Mouse (Mus musculus) C3H10T1/2 (cell line): ENCODE measurements around the gene Ccdc142. TPM values are rescaled to one million over a fixed set of nuclear protein-coding genes. Genes with fewer than 3 reads are reported as not detected.

Experiments
- polyA plus RNA-seq, 2 experiments: library from polyadenylated mRNA; unstranded; fragments of >200 nt; fragmentation: generic; extraction: Trizol; gene quantifications; one replicate each; pipeline ENCODE4 v1.2.1; 2012; ENCODE audit warnings: missing spikeins in 2 of 2

Ccdc142 gene
- polyA plus RNA-seq: 1 to 10 TPM in 1 of 2 experiments, under 1 TPM in 1; 0.27 to 2.7 TPM

GRCm38 (mm10) chr6:83101316-83101687 is at the start of gene Ccdc142, which contains the start of gene Gm42688:
Gene Ccdc142, plus strand, starts transcription at chr6:83101601.
Gene Gm42688, plus strand, starts transcription at chr6:83101617.

DNA sequence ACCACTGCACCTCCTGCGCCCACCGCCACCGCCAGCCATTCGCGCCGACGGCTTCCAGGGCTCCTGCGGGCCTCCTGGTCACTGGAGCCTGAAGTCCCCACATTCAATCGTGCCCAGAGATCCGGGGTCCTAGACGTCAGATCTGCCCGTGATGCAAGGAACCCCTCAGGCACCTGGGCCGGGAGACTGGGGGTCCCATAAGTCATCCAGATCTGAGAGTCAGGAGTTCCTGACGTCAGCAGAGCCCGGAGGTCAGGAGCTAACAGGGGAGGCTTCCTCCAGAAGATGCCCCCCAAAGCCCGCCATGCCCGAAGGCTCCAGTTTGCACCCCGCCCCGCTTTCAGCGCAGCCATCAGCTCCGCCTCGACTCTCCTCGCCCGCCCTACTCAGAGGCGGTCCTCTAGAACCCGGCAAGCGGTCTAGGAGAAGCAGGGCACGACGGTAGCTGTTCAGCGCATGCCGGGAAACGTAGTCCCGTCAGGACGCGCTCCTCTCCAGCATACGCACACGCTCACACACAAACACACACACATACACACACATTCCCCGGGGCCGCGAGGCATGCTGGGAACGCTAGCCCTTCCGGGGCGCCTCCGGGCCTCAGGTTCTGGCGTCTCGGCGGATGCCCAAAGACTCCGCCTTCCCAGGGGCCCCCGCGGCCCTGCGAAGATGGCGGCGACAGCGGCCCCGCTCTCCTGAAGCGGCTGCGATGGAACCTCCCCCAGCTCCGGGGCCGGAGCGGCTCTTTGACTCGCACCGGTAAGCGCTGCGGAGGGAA is 47.1 kb upstream of the Ccdc142 start, which contains the start of gene Aup1:
Gene Aup1, plus strand, starts transcription at position 448 of the 778 bp plus-strand sequence.

GRCm38 (mm10) chr6:83054871-83055431 is 46.5 kb upstream of the Ccdc142 start, which contains the start of gene Htra2:
Gene Htra2, minus strand, starts transcription at chr6:83055273.

GRCm38 (mm10) chr6:83057790-83058189 is 43.6 kb upstream of the Ccdc142 start, which contains the start of gene Dqx1:
Gene Dqx1, plus strand, starts transcription at chr6:83057844.

GRCm38 (mm10) chr6:83070247-83070310 is 31.3 kb upstream of the Ccdc142 start, which contains the start of gene Tlx2:
Gene Tlx2, minus strand, starts transcription at chr6:83070293.

DNA sequence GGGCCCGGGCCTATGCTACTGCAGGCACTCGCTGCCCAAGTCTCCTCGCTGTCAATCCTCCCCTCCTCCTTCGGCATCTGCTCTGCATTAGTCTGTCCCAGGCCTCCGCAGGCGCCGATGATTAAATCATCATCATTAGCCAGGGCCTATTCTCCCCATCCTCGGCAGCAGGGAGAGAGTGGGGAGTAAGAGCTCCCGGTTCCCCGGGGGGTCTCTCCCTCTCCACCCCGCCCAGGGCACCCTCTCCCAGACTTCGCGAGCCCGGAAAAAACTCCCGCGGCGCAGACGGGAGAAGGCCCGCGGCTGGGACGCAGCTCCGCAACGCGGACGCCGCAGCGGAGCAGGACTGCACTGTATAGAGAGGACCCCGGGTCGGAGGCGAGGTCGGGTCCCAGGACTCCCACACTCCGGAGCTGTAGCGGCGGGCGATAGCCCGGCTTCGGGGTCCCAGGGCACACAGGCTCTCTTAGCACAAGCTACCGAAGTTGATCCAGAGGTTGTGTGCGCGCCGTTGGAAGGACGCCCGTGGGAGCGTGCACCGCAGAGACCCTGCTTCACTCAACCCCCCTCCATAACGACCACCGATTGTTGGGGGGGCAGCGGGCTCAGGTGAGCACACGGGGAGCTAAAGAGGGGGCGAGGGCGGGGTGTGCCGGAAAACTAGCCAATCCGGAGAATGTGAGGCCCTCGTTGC is 23.6 kb upstream of the Ccdc142 start, which contains the start of gene Pcgf1:
Gene Pcgf1, plus strand, starts transcription at position 240 of the 694 bp plus-strand sequence.

DNA sequence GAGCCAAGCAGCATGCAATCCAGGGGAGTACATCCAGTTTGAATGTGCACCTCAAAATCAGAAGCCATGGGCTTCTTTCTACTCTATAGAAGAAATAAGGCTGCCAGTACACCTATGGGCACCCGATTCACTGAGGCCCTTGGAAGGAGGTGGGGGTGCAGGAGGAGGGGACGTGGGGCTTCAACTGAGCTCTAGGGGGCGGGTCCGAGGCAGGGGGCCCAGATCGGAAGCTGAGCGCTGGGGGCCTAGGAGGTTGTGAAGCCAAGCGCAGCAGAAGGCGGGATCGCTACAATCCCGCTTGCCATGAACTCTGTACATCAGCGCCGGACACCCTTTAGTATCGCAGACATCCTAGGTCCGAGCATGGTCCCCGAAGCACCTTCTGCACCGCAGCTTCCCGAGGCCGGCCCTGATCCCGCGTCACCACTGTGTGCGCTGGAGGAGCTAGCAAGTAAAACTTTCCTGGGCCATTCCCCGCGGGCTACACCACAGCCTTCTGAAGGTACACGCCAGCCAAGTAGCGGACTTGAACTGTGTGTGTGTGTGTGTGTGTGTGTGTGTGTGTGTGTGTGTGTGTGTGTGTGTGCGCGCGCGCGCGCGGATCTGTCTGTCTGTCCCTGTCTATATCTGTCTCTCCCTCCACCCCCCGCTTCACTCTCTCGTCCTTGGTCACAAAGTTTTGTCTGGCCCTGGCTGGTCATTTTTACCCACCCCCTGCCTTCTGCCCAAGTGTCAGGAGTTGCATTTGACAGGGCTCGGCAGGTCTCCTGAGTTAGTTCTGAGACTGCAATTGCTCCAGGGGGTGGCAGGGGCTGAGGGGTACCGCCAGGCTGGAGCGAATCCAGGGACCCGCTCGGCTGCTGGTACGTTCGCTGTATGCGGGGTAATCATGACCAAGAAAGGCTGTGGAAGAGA is 15.0 kb upstream of the Ccdc142 start, which contains the start of gene Lbx2:
Gene Lbx2, plus strand, starts transcription at position 247 of the 915 bp plus-strand sequence.

GRCm38 (mm10) chr6:83108762-83109668 is 7.6 kb downstream of the Ccdc142 start, which contains the start of gene Mrpl53:
Gene Mrpl53, plus strand, starts transcription at chr6:83109040.

DNA sequence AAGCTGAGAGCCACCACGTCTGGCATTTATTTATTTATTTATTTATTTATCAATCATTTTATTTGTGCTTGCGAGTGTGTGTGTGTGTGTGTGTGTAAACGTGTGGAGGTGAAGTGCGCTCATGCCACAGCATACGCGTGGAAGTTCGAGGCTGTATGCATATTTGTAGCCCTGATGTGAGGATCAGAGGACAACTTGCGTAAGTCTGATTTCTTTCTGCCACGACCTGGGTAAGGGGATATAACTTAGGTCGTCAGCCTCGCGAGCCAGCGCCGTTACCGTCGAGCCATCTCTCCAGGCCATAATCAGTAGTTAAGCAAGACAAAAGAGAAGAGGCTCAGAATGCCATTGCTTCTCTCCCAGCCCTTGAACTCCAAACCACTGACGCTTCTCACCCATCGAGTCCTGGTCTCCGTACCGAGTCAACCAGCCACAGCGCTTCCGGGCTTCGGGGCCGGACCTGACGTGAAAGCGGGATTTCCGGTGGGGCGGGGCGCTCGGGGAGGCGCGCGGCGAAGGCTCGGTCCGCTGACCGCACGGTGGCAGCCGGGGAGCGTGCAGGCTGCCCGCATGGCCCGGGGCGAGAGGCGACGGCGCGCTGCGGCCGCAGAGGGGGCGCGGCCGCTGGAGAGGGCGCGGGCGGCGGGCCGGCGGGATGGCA is 13.7 kb downstream of the Ccdc142 start, which contains the start of gene Mogs:
Gene Mogs, plus strand, starts transcription at position 486 of the 661 bp plus-strand sequence.

DNA sequence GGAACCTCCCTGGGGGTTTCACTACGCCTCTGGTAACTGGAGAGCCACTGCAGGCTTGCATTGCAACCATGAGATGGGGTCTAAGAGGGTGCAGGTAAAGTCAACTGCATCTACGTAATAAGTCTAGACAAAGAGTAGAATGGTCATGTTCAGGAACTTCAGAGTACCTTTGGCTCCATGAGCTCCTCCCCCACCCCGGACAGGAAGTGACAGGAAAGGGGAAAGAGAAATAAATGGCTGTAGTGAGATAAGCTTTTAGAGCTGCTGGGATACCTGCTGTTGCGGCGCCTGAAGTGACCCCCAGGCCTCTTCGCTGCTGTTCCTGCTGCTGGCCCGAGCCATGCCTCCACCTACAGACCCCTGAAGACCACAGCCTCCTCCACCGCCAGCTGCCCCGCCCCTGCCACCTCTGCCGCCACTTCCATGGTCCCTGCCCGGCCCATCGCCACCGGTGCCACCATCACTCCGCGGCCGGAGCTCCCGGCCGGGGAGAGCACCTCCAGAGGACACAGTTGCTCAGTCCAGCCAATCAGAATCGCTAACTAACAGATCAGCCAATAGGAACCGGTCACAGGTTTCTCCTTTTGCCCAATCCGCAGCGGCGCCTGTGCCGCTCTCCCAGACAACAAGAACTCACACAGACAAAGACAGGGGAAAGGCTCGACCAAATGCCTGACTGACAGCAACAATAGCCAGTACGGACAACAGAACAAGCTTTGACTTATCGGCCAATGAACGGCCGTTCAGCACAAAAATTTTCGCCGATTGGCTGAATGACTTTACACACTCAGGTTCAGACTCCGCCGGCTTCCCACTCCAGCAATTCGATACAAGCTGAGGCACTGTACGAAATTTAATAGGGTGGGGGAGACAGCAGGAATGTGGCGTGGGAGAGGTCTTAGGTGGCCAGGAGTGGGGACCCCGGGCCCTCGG is 19.8 kb downstream of the Ccdc142 start, which contains the start of gene Wbp1:
Gene Wbp1, minus strand, starts transcription at position 630 of the 933 bp plus-strand sequence.

DNA sequence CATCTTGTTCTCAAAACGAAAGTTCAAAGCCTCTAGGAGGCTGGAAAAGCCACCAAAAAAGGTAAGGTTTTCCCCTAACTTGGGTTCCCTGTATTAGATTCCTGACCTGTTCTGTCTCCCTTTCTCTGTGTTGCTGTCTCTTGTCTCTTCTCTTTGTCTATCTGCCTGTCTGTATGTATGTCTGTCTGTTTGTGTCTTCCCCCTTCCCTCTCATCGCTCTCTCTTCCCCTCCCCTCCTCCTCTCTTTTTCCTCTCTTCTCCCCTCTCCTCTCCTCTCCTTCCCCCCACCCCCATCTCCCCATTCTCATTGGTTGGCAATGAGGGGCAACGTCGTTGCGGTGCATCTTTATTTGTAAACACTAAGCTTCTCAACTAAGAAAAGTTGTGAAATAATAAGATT is 23.9 kb downstream of the Ccdc142 start, which contains the start of gene Ino80b:
Gene Ino80b, minus strand, starts transcription at position 101 of the 400 bp plus-strand sequence.

GRCm38 (mm10) chr6:83134951-83135513 is 33.6 kb downstream of the Ccdc142 start, which contains the start of gene Rtkn:
Gene Rtkn, plus strand, starts transcription at chr6:83135463.

DNA sequence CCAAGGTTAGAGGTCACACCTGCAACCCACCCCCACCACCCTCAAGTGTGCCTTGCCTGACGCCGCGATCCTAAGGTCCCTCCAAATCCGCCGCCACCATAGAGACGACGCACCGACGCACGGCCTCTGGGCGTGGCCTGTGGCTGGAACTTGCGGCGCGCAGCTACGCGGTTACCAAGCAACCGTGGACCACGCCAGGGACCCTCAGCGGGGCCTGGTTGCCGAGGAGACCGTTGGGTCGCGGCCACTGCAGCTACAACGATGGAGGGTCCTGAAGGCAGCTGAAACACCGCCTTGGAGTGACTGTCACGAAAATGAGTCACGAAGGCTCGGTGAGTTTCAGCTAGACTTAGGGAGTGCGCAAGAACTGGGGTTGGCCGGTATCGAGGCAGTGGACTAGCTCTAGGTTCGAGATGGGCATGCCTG is 54.9 kb downstream of the Ccdc142 start, which contains the start of the genes Wdr54 and 1700003E16Rik:
Gene Wdr54, minus strand, starts transcription at position 139 of the 426 bp plus-strand sequence.
Gene 1700003E16Rik, plus strand, starts transcription at position 146 of the 426 bp plus-strand sequence.

Other genes with a start within 250 kb of the Ccdc142 start
- gene Sema4f, start 161.8 kb upstream of the Ccdc142 start, polyA plus RNA-seq: not detected
- gene M1ap, start 154.7 kb upstream of the Ccdc142 start, polyA plus RNA-seq: 1 to 10 TPM; 1.2 to 8.0 TPM
- 10 to 100 TPM; 32.8 to 94.4 TPM for gene Dok1, start 68.1 kb upstream of the Ccdc142 start, polyA plus RNA-seq
- gene Loxl3, start 67.4 kb upstream of the Ccdc142 start, polyA plus RNA-seq: 10 to 100 TPM; 24.3 to 39.1 TPM
- 100 to 1,000 TPM; 171 to 221 TPM for gene Aup1, start 47.1 kb upstream of the Ccdc142 start, polyA plus RNA-seq
- 10 to 100 TPM; 41.6 to 88.1 TPM for gene Htra2, start 46.3 kb upstream of the Ccdc142 start, polyA plus RNA-seq
- gene Dqx1, start 43.8 kb upstream of the Ccdc142 start, polyA plus RNA-seq: under 1 TPM; 0.07 to 0.87 TPM
- under 1 TPM; 0.18 to 0.23 TPM for gene Tlx2, start 31.3 kb upstream of the Ccdc142 start, polyA plus RNA-seq
- 10 to 100 TPM; 10.3 to 29.5 TPM for gene Pcgf1, start 23.7 kb upstream of the Ccdc142 start, polyA plus RNA-seq
- 1 to 10 TPM in 1 of 2 experiments, under 1 TPM in 1; 0.62 to 2.1 TPM for gene Lbx2, start 15.2 kb upstream of the Ccdc142 start, polyA plus RNA-seq
- 1 to 10 TPM in 1 of 2 experiments, under 1 TPM in 1; 0.48 to 2.7 TPM for gene Gm42688, start within 50 bp of the Ccdc142 start, polyA plus RNA-seq
- gene Mrpl53, start 7.4 kb downstream of the Ccdc142 start, polyA plus RNA-seq: 10 to 100 TPM; 66.9 to 76.7 TPM
- gene Mogs, start 13.9 kb downstream of the Ccdc142 start, polyA plus RNA-seq: 10 to 100 TPM; 16.6 to 26.2 TPM
- gene Wbp1, start 20.0 kb downstream of the Ccdc142 start, polyA plus RNA-seq: 100 to 1,000 TPM in 1 of 2 experiments, 10 to 100 TPM in 1; 83.4 to 162 TPM
- 10 to 100 TPM; 44.3 to 55.0 TPM for gene Ino80b, start 23.8 kb downstream of the Ccdc142 start, polyA plus RNA-seq
- 10 to 100 TPM; 24.9 to 34.2 TPM for gene Rtkn, start 33.9 kb downstream of the Ccdc142 start, polyA plus RNA-seq
- 1 to 10 TPM; 6.6 to 10.0 TPM for gene Wdr54, start 54.8 kb downstream of the Ccdc142 start, polyA plus RNA-seq
- gene 1700003E16Rik, start 54.8 kb downstream of the Ccdc142 start, polyA plus RNA-seq: 1 to 10 TPM; 2.0 to 4.9 TPM
- 100 to 1,000 TPM in 1 of 2 experiments, 10 to 100 TPM in 1; 46.5 to 121 TPM for gene Dctn1, start 64.3 kb downstream of the Ccdc142 start, polyA plus RNA-seq
- gene Slc4a5, start 118.2 kb downstream of the Ccdc142 start, polyA plus RNA-seq: under 1 TPM in 1 of 2 experiments, not detected in 1; 0.02 TPM
- 10 to 100 TPM; 10.4 to 16.0 TPM for gene Mthfd2, start 224.3 kb downstream of the Ccdc142 start, polyA plus RNA-seq
- gene Mob1a, start 224.4 kb downstream of the Ccdc142 start, polyA plus RNA-seq: 10 to 100 TPM in 1 of 2 experiments, 1 to 10 TPM in 1; 1.6 to 24.1 TPM
- 10 to 100 TPM; 59.8 to 90.4 TPM for gene Bola3, start 247.5 kb downstream of the Ccdc142 start, polyA plus RNA-seq